Mouse (Mus musculus) frontal cortex, postnatal 36 days (tissue): ENCODE measurements around the gene Rreb1.

ENCODE experiments used
- DNase-seq, 2 experiments: peaks; one replicate each; pipeline ENCODE4 v3.0.0; 2022; ENCODE audit warnings: low spot score in 2 of 2

Rreb1 gene

GRCm38 (mm10) chr13:37913963-37914362 lies 135.8 kb downstream of the Rreb1 start:
- no peak for DNase-seq

DNA sequence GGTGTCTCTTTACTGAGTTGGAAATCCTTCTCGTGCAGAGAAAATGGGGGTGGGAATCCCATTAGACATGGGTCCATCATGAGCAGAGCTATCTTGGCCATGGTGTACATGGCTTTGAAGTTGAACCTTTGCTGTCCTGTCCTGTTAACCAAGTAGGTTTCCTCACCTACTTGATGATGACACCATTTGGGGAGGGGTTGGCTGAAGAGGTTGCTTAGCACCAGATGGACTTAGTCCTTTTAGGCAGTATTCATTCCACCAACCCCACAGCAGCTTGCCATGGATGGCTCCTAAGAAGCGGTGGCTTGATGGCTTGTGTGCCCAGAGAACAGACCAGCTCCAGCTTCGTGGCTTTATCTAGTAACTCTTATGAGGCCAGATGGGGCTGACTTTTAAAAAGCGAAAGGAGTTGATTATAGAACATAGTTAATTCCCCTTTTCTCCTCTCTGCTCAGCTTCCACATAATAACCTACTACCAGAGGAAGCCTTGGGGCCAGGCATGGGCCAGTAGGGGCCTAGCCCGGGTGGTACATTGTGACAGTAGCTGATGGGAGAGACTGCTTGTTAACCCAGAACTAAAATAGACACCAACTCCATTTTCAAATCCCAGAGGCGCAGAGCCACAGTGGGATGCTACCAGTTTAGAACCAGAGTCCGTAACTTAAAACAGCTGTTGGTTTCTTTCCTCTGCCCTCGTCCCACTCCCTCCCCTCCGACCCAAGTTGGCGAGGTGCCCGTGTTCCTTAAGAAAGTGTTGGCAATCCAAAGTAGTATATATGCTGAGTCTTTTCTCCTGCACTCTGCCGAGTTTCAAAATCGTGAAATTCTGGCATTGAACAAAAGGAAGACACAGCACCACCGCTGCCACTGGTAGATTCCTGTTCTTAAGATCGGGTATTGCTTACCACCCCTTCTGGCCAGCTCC lies 140.4 kb downstream of the Rreb1 start:
- DNase-seq: no peak

DNA sequence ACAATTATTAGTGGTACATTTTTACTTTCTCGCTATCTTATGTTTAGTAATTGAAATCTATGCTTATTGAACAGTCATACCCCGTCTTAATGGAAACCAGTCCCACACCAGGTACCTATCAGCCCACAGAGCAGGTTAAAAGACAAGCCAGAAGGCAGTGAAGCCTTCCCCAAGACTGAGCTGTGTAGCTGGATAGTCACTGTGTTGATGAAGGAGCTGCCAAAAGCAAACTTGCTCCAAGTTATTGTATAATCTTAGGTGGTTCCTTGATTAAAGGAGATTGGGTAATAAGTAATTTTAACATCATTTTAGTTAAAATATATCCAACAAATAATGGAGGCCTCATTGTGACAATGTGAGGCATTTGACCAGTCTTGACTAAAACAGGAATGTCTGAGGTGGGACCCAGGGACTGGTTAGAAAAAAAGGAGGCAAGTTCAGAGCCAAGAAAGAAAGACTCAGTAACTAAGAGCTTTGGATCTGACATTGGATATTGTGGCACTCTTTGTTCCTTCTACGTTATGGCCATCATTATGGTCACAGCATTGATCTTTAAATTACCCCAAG lies 141.6 kb downstream of the Rreb1 start:
- DNase-seq: no peak

GRCm38 (mm10) chr13:37920727-37921126 lies 142.5 kb downstream of the Rreb1 start:
- DNase-seq: no peak

DNA sequence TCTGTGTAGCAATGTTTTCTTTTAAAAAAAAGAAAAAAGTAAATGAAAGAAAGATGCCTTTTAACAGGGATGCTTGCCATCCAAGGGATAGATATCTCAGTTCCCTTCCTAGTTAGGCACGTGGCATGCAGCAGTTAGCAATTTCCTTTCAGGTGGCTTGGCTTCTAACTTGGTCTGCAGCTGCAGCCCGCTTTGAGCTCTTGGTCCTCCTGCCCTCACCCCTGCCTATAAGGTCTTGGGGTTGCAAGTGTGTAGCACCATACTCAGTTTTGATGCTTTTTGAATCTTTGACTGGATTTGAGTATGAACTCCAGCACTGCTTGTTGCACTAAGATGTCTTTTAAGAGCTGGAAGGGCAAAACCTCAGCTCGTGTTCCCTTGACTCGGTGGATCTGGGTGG lies 144.9 kb downstream of the Rreb1 start:
- DNase-seq: no peak

DNA sequence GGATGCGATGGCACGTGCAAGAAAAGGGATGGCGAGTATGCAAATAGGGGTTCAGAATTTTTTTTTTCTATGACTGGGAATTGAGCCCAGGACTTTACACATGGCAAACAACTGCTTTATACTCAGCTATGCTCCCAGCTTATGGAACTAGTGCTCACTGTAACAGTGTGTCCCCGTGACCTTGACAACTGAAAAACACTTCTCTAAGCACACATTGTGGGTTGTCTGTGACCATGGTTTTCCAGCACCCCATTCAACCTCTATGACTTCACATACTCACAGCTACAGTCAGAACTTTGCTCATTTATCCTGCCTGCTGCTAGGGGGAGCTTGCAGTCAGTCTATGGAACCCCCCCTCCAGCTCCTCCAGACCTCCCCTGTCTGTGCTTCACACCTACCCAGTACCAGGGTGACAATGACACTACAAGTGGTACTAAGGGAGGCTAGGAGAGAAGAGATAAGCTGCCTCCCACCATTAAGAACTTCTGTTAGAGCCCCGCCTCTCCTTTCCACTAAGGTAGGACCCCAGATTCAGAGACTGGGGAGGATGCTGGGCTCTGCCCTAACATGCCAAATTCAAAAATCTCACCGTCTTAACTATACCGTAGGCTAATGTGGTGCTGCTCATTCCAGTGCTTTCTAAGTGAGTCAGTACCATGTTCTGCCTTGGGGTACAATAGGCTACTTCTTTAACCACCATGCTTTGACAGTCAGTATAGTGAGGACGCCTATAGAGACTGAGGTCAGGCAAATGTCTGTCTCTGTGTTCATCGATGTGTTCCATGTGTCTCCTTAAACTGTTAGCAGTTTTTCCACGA lies 145.7 kb downstream of the Rreb1 start:
- DNase-seq: no peak

- DNase-seq: no peak
Measured at GRCm38 (mm10) chr13:37924461-37924948, 146.3 kb downstream of the Rreb1 start.

- no peak for DNase-seq
Measured at GRCm38 (mm10) chr13:37926394-37926793, 148.2 kb downstream of the Rreb1 start.

DNA sequence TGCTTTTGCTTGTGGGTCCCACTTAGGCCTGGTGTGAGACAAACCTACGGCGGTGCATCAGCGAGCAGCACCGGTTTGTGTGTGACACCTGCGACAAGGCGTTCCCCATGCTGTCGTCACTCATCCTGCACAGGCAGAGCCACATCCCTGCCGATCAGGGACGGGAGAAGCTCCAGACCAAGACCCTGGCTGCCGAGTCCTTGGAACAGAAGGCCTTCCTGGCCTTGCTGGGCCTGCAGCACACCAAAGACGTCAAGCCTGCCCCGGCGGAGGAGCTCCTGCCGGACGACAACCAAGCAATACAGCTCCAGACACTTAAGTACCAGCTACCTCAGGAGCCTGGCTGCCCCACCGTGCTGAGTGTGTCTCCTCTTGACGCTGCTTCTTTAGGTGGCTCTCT lies 151.3 kb downstream of the Rreb1 start:
- no peak for DNase-seq

DNA sequence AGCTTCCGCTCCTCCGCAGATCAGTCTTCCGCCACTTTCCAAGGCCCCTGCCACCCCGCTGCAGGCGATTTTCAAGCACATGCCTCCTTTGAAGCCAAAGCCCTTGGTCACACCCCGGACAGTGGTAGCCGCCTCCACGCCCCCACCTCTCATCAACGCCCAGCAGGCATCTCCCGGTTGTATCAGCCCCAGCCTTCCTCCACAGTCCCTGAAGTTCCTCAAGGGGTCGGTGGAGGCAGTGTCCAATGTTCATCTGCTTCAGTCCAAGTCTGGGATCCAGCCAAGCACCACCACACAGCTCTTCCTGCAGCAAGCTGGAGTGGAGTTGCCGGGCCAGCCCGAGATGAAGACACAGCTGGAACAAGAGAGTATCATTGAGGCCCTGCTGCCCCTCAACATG lies 151.9 kb downstream of the Rreb1 start:
- no peak for DNase-seq

GRCm38 (mm10) chr13:37930621-37931020 lies 152.4 kb downstream of the Rreb1 start:
- no peak for DNase-seq

- no peak for DNase-seq
Measured at GRCm38 (mm10) chr13:37931210-37931922, 153.2 kb downstream of the Rreb1 start.

- no peak for DNase-seq
Measured at GRCm38 (mm10) chr13:37934075-37934474, 155.9 kb downstream of the Rreb1 start.

- no peak for DNase-seq
Measured at GRCm38 (mm10) chr13:37934920-37935319, 156.7 kb downstream of the Rreb1 start.

- no peak for DNase-seq
Measured at GRCm38 (mm10) chr13:37936351-37936750, 158.2 kb downstream of the Rreb1 start.

GRCm38 (mm10) chr13:37940167-37940566 lies 162.0 kb downstream of the Rreb1 start:
- no peak for DNase-seq

DNA sequence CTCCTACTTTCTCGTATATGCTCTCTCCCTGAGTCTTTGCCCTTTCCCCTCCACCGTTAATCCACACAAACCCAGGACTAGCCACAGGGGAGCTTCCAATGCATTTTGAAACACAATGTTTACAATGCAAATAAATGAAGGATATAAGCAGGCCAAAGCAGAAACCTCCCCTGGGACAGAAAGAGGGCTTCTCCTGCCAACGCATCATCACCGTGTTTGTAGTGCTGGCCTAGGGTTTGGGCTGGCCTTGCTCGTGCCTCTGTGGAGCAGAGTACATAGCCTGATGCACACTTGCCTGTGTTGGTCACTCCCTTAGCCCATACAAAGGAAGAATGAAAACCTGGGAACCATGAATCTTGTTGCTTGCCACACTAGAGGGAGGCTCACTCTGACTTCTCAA lies 162.4 kb downstream of the Rreb1 start:
- no peak for DNase-seq

DNA sequence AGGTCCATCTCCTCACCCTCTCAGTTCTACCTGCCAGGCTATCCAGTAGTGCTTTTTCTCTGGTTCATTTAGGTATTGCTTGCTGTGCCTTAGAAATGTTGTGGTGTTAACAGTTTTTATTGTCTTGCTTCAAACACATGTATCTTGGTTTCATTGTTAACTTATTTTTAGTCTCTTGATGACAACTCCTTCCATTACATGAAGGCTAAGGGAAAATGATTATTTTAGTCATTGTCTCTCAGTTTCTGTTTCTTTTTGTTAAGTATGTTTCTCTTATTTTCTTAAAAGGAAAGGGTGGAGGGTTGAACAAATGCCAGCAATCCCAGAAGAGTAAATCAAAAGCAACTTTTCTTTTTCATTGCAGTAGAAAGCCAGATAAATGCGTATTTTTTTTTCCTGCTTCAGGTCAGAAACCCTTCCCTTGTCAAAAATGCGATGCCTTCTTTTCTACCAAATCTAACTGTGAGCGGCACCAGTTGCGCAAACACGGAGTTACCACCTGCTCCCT lies 163.0 kb downstream of the Rreb1 start:
- no peak for DNase-seq

DNA sequence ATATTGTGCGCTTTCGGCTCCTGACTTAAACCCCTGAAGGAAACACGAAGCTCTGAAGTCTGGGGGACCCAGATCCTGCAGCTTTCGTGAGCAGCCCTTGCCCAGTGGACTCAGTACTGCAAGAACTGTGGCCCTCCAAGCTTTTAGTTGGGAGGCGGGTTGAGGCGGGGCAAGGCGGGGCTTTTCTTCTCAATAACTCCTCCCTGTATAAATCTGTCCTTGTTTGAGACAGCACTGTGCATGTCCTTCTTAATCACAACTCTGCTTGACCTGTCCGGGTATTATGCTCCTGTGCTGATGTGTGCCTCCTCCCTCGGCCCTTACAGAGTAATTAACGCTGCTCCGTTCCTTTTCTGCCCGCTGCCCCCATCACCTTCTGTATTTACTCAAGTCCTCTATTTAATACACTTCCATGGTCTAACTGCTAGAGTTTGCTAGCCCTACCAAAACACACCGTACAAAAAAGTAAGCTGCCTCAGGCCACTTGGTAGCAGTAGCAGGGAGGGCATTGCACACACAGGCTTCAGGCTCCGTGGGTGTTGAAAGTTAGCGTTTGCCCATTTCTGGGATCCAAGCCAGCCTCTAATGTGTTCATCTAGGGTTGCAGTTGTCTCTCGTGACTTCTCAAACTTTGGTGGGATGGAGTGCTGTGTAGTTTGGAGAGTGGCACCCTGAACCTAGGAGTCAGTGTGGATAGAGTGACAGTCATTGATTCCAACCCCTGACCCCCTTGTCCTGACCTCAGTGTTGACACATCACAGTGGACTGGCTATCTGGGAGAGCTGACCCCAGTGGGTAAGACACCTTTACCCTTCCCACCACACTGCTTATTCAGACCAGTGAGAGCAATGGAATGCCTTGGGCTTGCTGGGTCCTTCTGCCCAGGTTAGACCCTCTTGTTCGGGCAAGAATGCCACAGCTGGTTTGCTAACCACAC lies 164.0 kb downstream of the Rreb1 start:
- DNase-seq: no peak

- no peak for DNase-seq
Measured at GRCm38 (mm10) chr13:37942887-37943331, 164.7 kb downstream of the Rreb1 start.
